Mouse (Mus musculus) neutrophil, adult 5-6 weeks (primary cell): ENCODE data around the gene Foxb1. TPM values are rescaled to one million over a fixed set of nuclear protein-coding genes. Genes with fewer than 3 reads are reported as not detected.

ENCODE experiments used
- ATAC-seq: fragments of 151-379, 151-347 bp; 2 replicates; pipeline ENCODE4 v1.8.0; 2017; ENCODE audit warnings: mild to moderate bottlenecking, moderate TSS enrichment; ENCODE audit not compliant: insufficient number of reproducible peaks, poor library complexity, low FRiP score, severe bottlenecking; ENCODE audit errors: extremely low read depth
- total RNA-seq: library from RNA; stranded (forward); fragments of 200-1000 nt; gene quantifications from 2 replicates; pipeline ENCODE4 v1.2.3, GENCODE M21; 2017

Gene Foxb1
- total RNA-seq, 1 experiment from 2014 or later = not detected

- no peak for ATAC-seq
Measured at GRCm38 (mm10) chr9:69758946-69759615, 1.7 kb downstream of the Foxb1 start.

- no peak for ATAC-seq
Measured at GRCm38 (mm10) chr9:69758506-69758905, 2.2 kb downstream of the Foxb1 start.

GRCm38 (mm10) chr9:69757254-69757653 is 3.5 kb downstream of the Foxb1 start:
- ATAC-seq = no peak

GRCm38 (mm10) chr9:69756456-69756855 is 4.3 kb downstream of the Foxb1 start:
- ATAC-seq = no peak

- no peak for ATAC-seq
Measured at GRCm38 (mm10) chr9:69756041-69756440, 4.7 kb downstream of the Foxb1 start.

GRCm38 (mm10) chr9:69755157-69755556 is 5.6 kb downstream of the Foxb1 start:
- ATAC-seq = no peak

- ATAC-seq = no peak
Measured at GRCm38 (mm10) chr9:69754712-69755111, 6.0 kb downstream of the Foxb1 start.

- no peak for ATAC-seq
Measured at GRCm38 (mm10) chr9:69754291-69754690, 6.4 kb downstream of the Foxb1 start.

- ATAC-seq = no peak
Measured at GRCm38 (mm10) chr9:69747971-69748370, 12.8 kb downstream of the Foxb1 start.

GRCm38 (mm10) chr9:69728736-69729135 is 32.0 kb downstream of the Foxb1 start:
- ATAC-seq = no peak

- ATAC-seq = no peak
Measured at GRCm38 (mm10) chr9:69718431-69718830, 42.3 kb downstream of the Foxb1 start.

GRCm38 (mm10) chr9:69716364-69716763 is 44.4 kb downstream of the Foxb1 start:
- ATAC-seq = no peak

- no peak for ATAC-seq
Measured at GRCm38 (mm10) chr9:69715445-69715844, 45.3 kb downstream of the Foxb1 start.

- ATAC-seq = no peak
Measured at GRCm38 (mm10) chr9:69714346-69714745, 46.4 kb downstream of the Foxb1 start.

- no peak for ATAC-seq
Measured at GRCm38 (mm10) chr9:69713577-69714327, 47.0 kb downstream of the Foxb1 start.

- ATAC-seq = no peak
Measured at GRCm38 (mm10) chr9:69712714-69713525, 47.8 kb downstream of the Foxb1 start.
